8 mouse cellular contexts compared by ENCODE assay signal in the genomic region with DNA sequence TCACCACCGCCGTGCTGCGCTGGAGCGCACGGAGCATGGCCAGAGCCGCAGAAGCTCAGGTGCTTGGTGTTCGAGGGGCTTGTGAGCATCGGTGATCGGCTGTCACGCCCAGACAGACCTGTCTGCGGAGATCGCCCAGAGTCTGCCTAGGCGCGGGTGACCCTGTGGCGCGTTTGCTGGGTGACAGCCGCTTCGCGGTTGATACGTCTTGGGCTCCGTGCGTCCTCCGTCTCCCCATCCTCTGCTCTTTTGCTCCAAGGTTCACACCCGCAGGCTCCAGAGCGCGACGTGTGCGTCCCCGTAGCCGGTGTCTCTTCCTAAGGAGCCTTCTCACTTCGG.
DNase-seq lines count a peak whose midpoint lies in the region; ATAC-seq lines count a peak whose summit lies in the region.

No protein-coding gene starts in this region.

- H3K4me1 ChIP-seq in embryonic facial prominence, embryonic 12.5 days: peaks cover 15% of the 10 kb centered on the region
- peaks cover 30% of the 10 kb centered on the region for H3K4me1 ChIP-seq in intestine, embryonic 16.5 days (ENCODE audit: control insufficient read depth, insufficient read depth, low read length)
- H3K4me1 ChIP-seq in neural tube, embryonic 12.5 days: peaks cover 31% of the 10 kb centered on the region

- H3K9ac ChIP-seq in embryonic facial prominence, embryonic 12.5 days: peak overlapping the region; percentile 56
- H3K9ac ChIP-seq in intestine, embryonic 16.5 days (ENCODE audit: low read depth, low read length): peak overlapping the region; percentile 74
- peak overlapping the region; percentile 54 for H3K9ac ChIP-seq in neural tube, embryonic 12.5 days

- WGBS in embryonic facial prominence, embryonic 12.5 days: under 1% methylated on average over 31 of the region's 31 CpGs
- under 1% methylated on average over 31 of the region's 31 CpGs for WGBS in intestine, embryonic 16.5 days
- WGBS in neural tube, embryonic 12.5 days: 0% methylated on average over 31 of the region's 31 CpGs

- no peaks in the 10 kb centered on the region for H3K9me3 ChIP-seq in embryonic facial prominence, embryonic 12.5 days
- no peaks in the 10 kb centered on the region for H3K9me3 ChIP-seq in intestine, embryonic 16.5 days (ENCODE audit: control insufficient read depth, low read length)
- no peaks in the 10 kb centered on the region for H3K9me3 ChIP-seq in neural tube, embryonic 12.5 days

- H3K27ac ChIP-seq in embryonic facial prominence, embryonic 12.5 days: no peak overlapping the region
- no peak overlapping the region for H3K27ac ChIP-seq in intestine, embryonic 16.5 days (ENCODE audit: low read length)
- H3K27ac ChIP-seq in neural tube, embryonic 12.5 days: no peak overlapping the region

- peak overlapping the region; percentile 59 for H3K4me3 ChIP-seq in embryonic facial prominence, embryonic 12.5 days
- peak overlapping the region; percentile 73 for H3K4me3 ChIP-seq in intestine, embryonic 16.5 days (ENCODE audit: low read length)
- peak overlapping the region; percentile 52 for H3K4me3 ChIP-seq in neural tube, embryonic 12.5 days

- no peaks in the 10 kb centered on the region for H3K36me3 ChIP-seq in embryonic facial prominence, embryonic 12.5 days
- no peaks in the 10 kb centered on the region for H3K36me3 ChIP-seq in intestine, embryonic 16.5 days (ENCODE audit: control insufficient read depth, insufficient read depth, low read length)
- no peaks in the 10 kb centered on the region for H3K36me3 ChIP-seq in neural tube, embryonic 12.5 days

- peak; percentile 26 for DNase-seq in left cerebral cortex, adult 11 months (ENCODE audit: low spot score)
- DNase-seq in left cerebral cortex, adult 9 months (ENCODE audit: low spot score in 2 of 2): no peak
- DNase-seq in right cerebral cortex, adult 18-20 months: no peak
- no peak for DNase-seq in cerebellum, postnatal 4 days (ENCODE audit: low spot score in 2 of 2)
- DNase-seq in thymus, postnatal 25 days: no peak

- peaks cover 40% of the 10 kb centered on the region for H3K27me3 ChIP-seq in embryonic facial prominence, embryonic 12.5 days
- H3K27me3 ChIP-seq in intestine, embryonic 16.5 days (replicated peaks; ENCODE audit: control insufficient read depth, insufficient read depth, low read length): peaks cover 9% of the 10 kb centered on the region; the same call in 1 of the 2 replicates
- peaks cover 34% of the 10 kb centered on the region for H3K27me3 ChIP-seq in neural tube, embryonic 12.5 days (replicated peaks)

- H3K4me2 ChIP-seq in embryonic facial prominence, embryonic 12.5 days (replicated peaks): peak overlapping the region; percentile 99
- H3K4me2 ChIP-seq in intestine, embryonic 16.5 days (ENCODE audit: low read depth, low read length): peak overlapping the region; percentile 98
- peak overlapping the region; percentile 99 for H3K4me2 ChIP-seq in neural tube, embryonic 12.5 days (replicated peaks)

- no peak for ATAC-seq in embryonic facial prominence, embryonic 12.5 days (ENCODE audit: insufficient number of reproducible peaks, insufficient read depth, low FRiP score, low TSS enrichment)
- no peak for ATAC-seq in intestine, embryonic 16.5 days
- peak; percentile 53; the same call in 1 of the 2 replicates for ATAC-seq in neural tube, embryonic 12.5 days (ENCODE audit: low FRiP score, low read depth)
